Mouse (Mus musculus): Measurements from ENCODE around the gene Anpep.

Anpep gene

GRCm38 (mm10) chr7:79866294-79867000 lies 5.6 kb upstream of the Anpep start:
- DNase-seq, result peak; percentile 48 to 51

GRCm38 (mm10) chr7:79861794-79862193 lies 935 bp upstream of the Anpep start:
- no peak for DNase-seq

GRCm38 (mm10) chr7:79858956-79859630 lies 1.8 kb downstream of the Anpep start:
- DNase-seq, result no peak

- no peak for DNase-seq
Measured at GRCm38 (mm10) chr7:79858202-79858934, 2.5 kb downstream of the Anpep start.

GRCm38 (mm10) chr7:79856305-79856704 lies 4.6 kb downstream of the Anpep start:
- no peak for DNase-seq

GRCm38 (mm10) chr7:79847456-79848451 lies 13.1 kb downstream of the Anpep start:
- peak in 1 of 2 experiments; percentile 44 for DNase-seq

GRCm38 (mm10) chr7:79846342-79846741 lies 14.5 kb downstream of the Anpep start:
- DNase-seq, result no peak

GRCm38 (mm10) chr7:79844090-79844802 lies 16.6 kb downstream of the Anpep start:
- peak in 1 of 2 experiments; percentile 32 for DNase-seq

- peak; percentile 77 to 90 for DNase-seq
Measured at GRCm38 (mm10) chr7:79842163-79842562, 18.7 kb downstream of the Anpep start.

- DNase-seq, result peak; percentile 66 to 92
Measured at GRCm38 (mm10) chr7:79837247-79837646, 23.6 kb downstream of the Anpep start.

GRCm38 (mm10) chr7:79835196-79835595 lies 25.7 kb downstream of the Anpep start:
- no peak for DNase-seq

- DNase-seq, result no peak
Measured at GRCm38 (mm10) chr7:79832980-79833379, 27.9 kb downstream of the Anpep start.

GRCm38 (mm10) chr7:79831585-79831984 lies 29.3 kb downstream of the Anpep start:
- DNase-seq, result peak; percentile 58 to 65

- DNase-seq, result no peak
Measured at GRCm38 (mm10) chr7:79831145-79831544, 29.7 kb downstream of the Anpep start.

- DNase-seq, result peak; percentile 77 to 88
Measured at GRCm38 (mm10) chr7:79828341-79828740, 32.5 kb downstream of the Anpep start.

- DNase-seq, result no peak
Measured at GRCm38 (mm10) chr7:79822092-79822695, 38.7 kb downstream of the Anpep start.

- no peak for DNase-seq
Measured at GRCm38 (mm10) chr7:79819996-79820395, 40.9 kb downstream of the Anpep start.

GRCm38 (mm10) chr7:79819515-79819914 lies 41.3 kb downstream of the Anpep start:
- no peak for DNase-seq

- no peak for DNase-seq
Measured at GRCm38 (mm10) chr7:79818321-79818720, 42.5 kb downstream of the Anpep start.

- DNase-seq, result no peak
Measured at GRCm38 (mm10) chr7:79813409-79813808, 47.5 kb downstream of the Anpep start.

Measured in kidney, postnatal 25 days (tissue).